Mouse (Mus musculus) embryo, embryonic 10.5 days (tissue): ENCODE measurements around the gene Maml1.
"Not testable (repeated sequence)": the region's sequence is repeated elsewhere in the genome, so short reads cannot be mapped to it uniquely, and the experiment has no call there.

Experiments
- DNase-seq: peaks from one replicate; pipeline ENCODE4 v3.0.0-alpha.2; 2015; ENCODE audit warnings: low spot score

Gene Maml1

GRCm38 (mm10) chr11:50292190-50292855, at the start of gene Maml1:
TSS of gene Maml1 (minus strand) at chr11:50292311.
- peak; percentile 99 for DNase-seq

GRCm38 (mm10) chr11:50336891-50337290, 44.8 kb upstream of the Maml1 start:
- no peak for DNase-seq

- DNase-seq = no peak
Measured at GRCm38 (mm10) chr11:50336126-50336525, 44.0 kb upstream of the Maml1 start.

- DNase-seq = no peak
Measured at GRCm38 (mm10) chr11:50333181-50333580, 41.1 kb upstream of the Maml1 start.

- no peak for DNase-seq
Measured at GRCm38 (mm10) chr11:50329378-50329777, 37.3 kb upstream of the Maml1 start.

- no peak for DNase-seq
Measured at GRCm38 (mm10) chr11:50328075-50328625, 36.0 kb upstream of the Maml1 start.

GRCm38 (mm10) chr11:50326302-50326966, 34.3 kb upstream of the Maml1 start:
- peak; percentile 36 for DNase-seq

GRCm38 (mm10) chr11:50325496-50326301, 33.6 kb upstream of the Maml1 start, which contains the start of gene Canx:
TSS of gene Canx (minus strand) at chr11:50325673.
- peak; percentile 100 for DNase-seq

- DNase-seq = peak; percentile 44
Measured at GRCm38 (mm10) chr11:50324751-50325471, 32.8 kb upstream of the Maml1 start.

- DNase-seq = no peak
Measured at GRCm38 (mm10) chr11:50323843-50324242, 31.7 kb upstream of the Maml1 start.

- no peak for DNase-seq
Measured at GRCm38 (mm10) chr11:50322345-50322744, 30.2 kb upstream of the Maml1 start.

- DNase-seq = no peak
Measured at GRCm38 (mm10) chr11:50321239-50321638, 29.1 kb upstream of the Maml1 start.

GRCm38 (mm10) chr11:50319343-50319742, 27.2 kb upstream of the Maml1 start:
- DNase-seq = not testable (repeated sequence)

- DNase-seq = no peak
Measured at GRCm38 (mm10) chr11:50312803-50313202, 20.7 kb upstream of the Maml1 start.

GRCm38 (mm10) chr11:50303406-50303805, 11.3 kb upstream of the Maml1 start:
- no peak for DNase-seq

- DNase-seq = peak; percentile 75
Measured at GRCm38 (mm10) chr11:50291321-50292165, 568 bp downstream of the Maml1 start.

- peak; percentile 68 for DNase-seq
Measured at GRCm38 (mm10) chr11:50290486-50291225, 1.5 kb downstream of the Maml1 start.

- DNase-seq = no peak
Measured at GRCm38 (mm10) chr11:50286428-50286827, 5.7 kb downstream of the Maml1 start.

- DNase-seq = no peak
Measured at GRCm38 (mm10) chr11:50285696-50286095, 6.4 kb downstream of the Maml1 start.

- no peak for DNase-seq
Measured at GRCm38 (mm10) chr11:50285263-50285662, 6.8 kb downstream of the Maml1 start.
